Mouse (Mus musculus) E14TG2a.4 (cell line): ENCODE results near the gene Polr3f.

Experiments
- CTCF ChIP-seq: conservative IDR thresholded peaks from 2 replicates; pipeline ENCODE4 v1.5.1; 2014; ENCODE audit warnings: low read length
- POU5F1 ChIP-seq: IDR thresholded peaks from 2 replicates; pipeline ENCODE4 v1.6.1; 2014; ENCODE audit warnings: low read length, borderline replicate concordance

GRCm38 (mm10) chr2:144537123-144537522 lies 9.6 kb downstream of the Polr3f start:
- no peak for TF ChIP-seq CTCF
- TF ChIP-seq POU5F1 = no peak
